Mouse (Mus musculus) thymus, adult 2 months (tissue): Measurements from ENCODE around the gene Pde4d.

Source experiments
- CTCF ChIP-seq: fragments of 200-500 bp; IDR thresholded peaks from 2 replicates; pipeline ENCODE4 v1.5.1; 2012; ENCODE audit warnings: mild to moderate bottlenecking, control low read depth, low read length, moderate library complexity, borderline replicate concordance; ENCODE audit not compliant: control insufficient read depth, poor library complexity, insufficient read depth; ENCODE audit errors: extremely low read depth
- POLR2A ChIP-seq: fragments of 200-500 bp; IDR thresholded peaks from 2 replicates; pipeline ENCODE4 v1.6.1; 2012; ENCODE audit warnings: mild to moderate bottlenecking, low read length, control low read depth, moderate library complexity; ENCODE audit not compliant: control insufficient read depth, poor library complexity, insufficient read depth; ENCODE audit errors: extremely low read depth

GRCm38 (mm10) chr13:109837453-109837852 is 1387.7 kb downstream of the Pde4d start:
- TF ChIP-seq CTCF (no peak), POLR2A (no peak)
